Mouse (Mus musculus) stomach, embryonic 15.5 days (tissue): Measurements from ENCODE around the gene Sema3d. TPM values are rescaled to one million over a fixed set of nuclear protein-coding genes. Genes with fewer than 3 reads are reported as not detected.

ENCODE experiments used
- ATAC-seq: fragments of 200-750 bp; cut with Nextera tagmentation; 2 replicates; pipeline ENCODE4 v1.8.0; 2017; ENCODE audit warnings: low read depth, moderate number of reproducible peaks, moderate TSS enrichment; ENCODE audit not compliant: insufficient read depth, low FRiP score
- H3K27ac ChIP-seq: fragments of 300-500 bp; sonication (generic); 2 replicates; pipeline ENCODE4 v1.5.1; 2015; ENCODE audit warnings: mild to moderate bottlenecking, inconsistent platforms
- H3K27me3 ChIP-seq: fragments of 300-500 bp; sonication (generic); replicated peaks from 2 replicates; pipeline ENCODE4 v1.6.1; 2015; ENCODE audit warnings: inconsistent platforms
- H3K36me3 ChIP-seq: fragments of 300-500 bp; sonication (generic); 2 replicates; pipeline ENCODE4 v1.6.1; 2015; ENCODE audit warnings: inconsistent platforms
- H3K4me1 ChIP-seq: fragments of 300-500 bp; sonication (generic); 2 replicates; pipeline ENCODE4 v1.6.1; 2015; ENCODE audit warnings: inconsistent platforms
- H3K4me2 ChIP-seq: fragments of 300-500 bp; sonication (generic); 2 replicates; pipeline ENCODE4 v1.6.1; 2015; ENCODE audit warnings: mild to moderate bottlenecking, inconsistent platforms
- H3K4me3 ChIP-seq: fragments of 300-500 bp; sonication (generic); replicated peaks from 2 replicates; pipeline ENCODE4 v1.5.1; 2015; ENCODE audit warnings: inconsistent platforms
- H3K9ac ChIP-seq: fragments of 300-500 bp; sonication (generic); 2 replicates; pipeline ENCODE4 v1.6.1; 2015; ENCODE audit warnings: inconsistent platforms
- H3K9me3 ChIP-seq: fragments of 300-500 bp; sonication (generic); 2 replicates; pipeline ENCODE4 v1.6.1; 2016; ENCODE audit warnings: inconsistent platforms
- WGBS: fragments of 180-500 bp; shearing (Covaris S2); methylation state at CpG from one replicate; pipeline ENCODE4 v1.1.7; 2015; 5-methylcytosine and 5-hydroxymethylcytosine counted together
- polyA plus RNA-seq: library from polyadenylated mRNA; unstranded; fragments of >200 nt; fragmentation: Nextera tagmentation; extraction: Ambion mirVana; gene quantifications from 2 replicates; pipeline ENCODE4 v1.2.1, GENCODE M21; 2015

The Sema3d gene
- polyA plus RNA-seq, 1 experiment from 2014 or later, result 16.1 TPM

DNA sequence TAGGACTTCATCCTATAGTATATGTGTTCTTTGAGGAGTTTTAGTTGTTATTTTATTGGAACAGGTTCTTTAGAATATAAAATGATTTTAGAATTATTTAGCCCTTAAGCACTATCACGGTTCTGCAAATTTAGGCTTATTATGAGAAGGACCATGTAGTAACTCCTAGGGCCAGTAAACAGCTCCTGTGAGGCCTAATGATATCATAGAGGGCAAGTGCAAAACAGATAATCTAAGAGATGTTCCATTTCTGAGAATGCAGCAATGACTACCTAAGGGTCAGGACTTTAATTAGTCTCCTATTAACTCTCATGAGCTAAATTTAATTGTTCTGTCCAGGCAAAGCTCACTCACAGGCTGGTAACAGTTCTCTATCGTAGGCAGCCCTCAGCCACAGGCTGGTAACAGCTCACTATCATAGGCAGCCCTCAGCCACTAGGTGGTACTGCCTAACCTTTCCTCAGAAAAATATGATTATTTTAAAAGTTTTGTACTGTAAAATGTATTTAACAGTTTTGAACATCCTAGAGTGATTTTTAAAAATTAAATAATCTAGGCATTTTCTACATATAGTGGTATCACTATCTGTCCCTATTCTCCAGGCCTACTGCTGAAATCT lies 181.5 kb downstream of the Sema3d start:
- Histone ChIP-seq H3K9me3 (no peaks in the 10 kb centered on the region), H3K4me3 (no peak overlapping the region), H3K36me3 (no peaks in the 10 kb centered on the region), H3K27me3 (no peaks in the 10 kb centered on the region), H3K4me2 (no peak overlapping the region), H3K4me1 (no peaks in the 10 kb centered on the region), H3K27ac (no peak overlapping the region), H3K9ac (no peak overlapping the region)
- 70% methylated on average over 2 of the region's 2 CpGs for WGBS
- no peak for ATAC-seq

DNA sequence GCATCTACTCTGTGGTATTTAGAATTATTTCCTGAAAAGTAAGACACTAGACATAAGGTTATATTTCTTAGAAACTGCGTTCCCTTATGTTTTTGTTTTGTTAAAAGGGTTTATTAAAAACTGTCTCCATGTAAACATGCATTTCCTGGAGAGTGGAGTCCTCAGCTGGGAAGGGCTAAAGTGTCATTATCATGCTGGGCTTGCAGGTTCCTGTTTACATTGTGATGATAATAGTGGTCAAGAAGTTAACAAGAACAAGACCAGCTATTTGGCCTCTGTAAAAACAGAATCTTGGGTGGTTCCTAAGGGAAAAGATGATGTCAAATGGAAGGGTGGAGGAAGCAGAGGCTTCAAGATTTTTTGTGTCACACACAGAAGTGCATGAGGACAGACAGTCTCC lies 183.4 kb downstream of the Sema3d start:
- Histone ChIP-seq H3K9ac (no peak overlapping the region), H3K4me1 (no peaks in the 10 kb centered on the region), H3K27ac (no peak overlapping the region), H3K36me3 (no peaks in the 10 kb centered on the region), H3K27me3 (no peaks in the 10 kb centered on the region), H3K4me3 (no peak overlapping the region), H3K4me2 (no peak overlapping the region), H3K9me3 (no peaks in the 10 kb centered on the region)
- ATAC-seq, result no peak
- WGBS, result 57% methylated on average over 1 of the region's 1 CpGs

DNA sequence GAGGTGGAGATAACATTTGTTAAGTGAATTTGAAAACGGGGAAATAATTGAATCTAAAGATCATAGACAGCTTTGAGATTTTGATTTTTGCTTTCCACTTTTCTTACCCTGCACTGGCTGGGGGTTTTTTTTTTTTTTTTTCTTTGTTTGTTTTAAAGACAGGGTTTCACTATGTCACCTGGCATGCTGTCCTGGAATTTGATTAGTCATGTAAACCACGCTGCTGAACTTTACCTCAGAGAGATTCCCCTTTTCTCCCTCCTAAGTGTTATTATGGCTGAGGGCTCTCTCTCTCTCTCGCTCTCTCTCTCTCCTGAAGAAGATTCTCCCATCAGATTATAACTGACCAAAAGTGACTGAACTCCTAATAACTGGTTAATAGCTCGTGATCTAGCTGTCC lies 191.4 kb downstream of the Sema3d start:
- H3K9ac ChIP-seq, result no peak overlapping the region
- no peak overlapping the region for H3K4me2 ChIP-seq
- no peak for ATAC-seq
- H3K36me3 ChIP-seq, result no peaks in the 10 kb centered on the region
- H3K4me3 ChIP-seq, result no peak overlapping the region
- H3K9me3 ChIP-seq, result no peaks in the 10 kb centered on the region
- no peak overlapping the region for H3K27ac ChIP-seq
- 49% methylated on average over 4 of the region's 4 CpGs for WGBS
- H3K27me3 ChIP-seq, result no peaks in the 10 kb centered on the region
- H3K4me1 ChIP-seq, result no peaks in the 10 kb centered on the region

DNA sequence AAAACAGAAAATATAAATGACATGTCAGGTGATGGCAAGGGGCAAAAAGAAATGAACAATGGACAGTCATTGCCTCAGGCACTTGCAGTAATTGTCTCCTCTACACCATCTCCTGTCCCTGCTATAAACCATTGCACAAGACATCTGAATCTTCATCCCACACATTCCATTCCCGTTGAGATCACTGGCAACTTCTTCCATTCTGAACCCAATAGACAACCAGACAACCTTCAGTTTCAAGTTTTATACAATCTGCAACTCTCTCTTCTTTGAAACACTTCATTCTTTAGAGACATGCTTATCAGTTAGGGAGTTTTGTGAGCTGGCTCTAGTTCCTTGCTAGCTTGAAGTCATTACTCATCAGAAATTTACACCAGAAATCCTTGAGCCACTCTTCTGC lies 192.1 kb downstream of the Sema3d start:
- WGBS, result 39% methylated on average over 1 of the region's 1 CpGs
- no peaks in the 10 kb centered on the region for H3K27me3 ChIP-seq
- no peaks in the 10 kb centered on the region for H3K4me1 ChIP-seq
- no peaks in the 10 kb centered on the region for H3K36me3 ChIP-seq
- no peak overlapping the region for H3K9ac ChIP-seq
- no peak overlapping the region for H3K4me2 ChIP-seq
- no peak overlapping the region for H3K4me3 ChIP-seq
- H3K9me3 ChIP-seq, result no peaks in the 10 kb centered on the region
- no peak overlapping the region for H3K27ac ChIP-seq
- ATAC-seq, result no peak

DNA sequence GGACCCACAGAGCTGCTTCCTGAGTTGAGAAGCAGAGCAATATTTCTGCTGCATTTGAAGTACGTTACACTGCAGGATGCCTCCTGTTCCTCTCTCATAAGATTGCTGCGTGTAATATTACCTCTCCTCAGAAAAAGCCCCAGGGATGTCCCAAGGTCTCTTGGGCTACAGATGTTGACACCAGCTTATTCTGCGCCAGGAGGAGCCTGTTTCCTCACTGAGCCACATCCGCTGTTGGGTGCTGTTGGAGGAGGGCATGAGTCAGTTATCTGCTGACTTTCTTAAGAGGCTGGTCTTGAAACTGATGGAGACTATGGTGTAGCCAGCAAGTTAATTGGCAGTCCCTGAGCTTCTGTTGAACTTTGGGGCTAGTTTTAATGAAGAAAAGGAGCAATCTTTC lies 196.6 kb downstream of the Sema3d start:
- Histone ChIP-seq H3K9me3 (no peaks in the 10 kb centered on the region), H3K4me1 (0 out of 2 replicates have a peak, but pooled peaks cover 2% of the 10 kb centered on the region), H3K4me2 (no peak overlapping the region), H3K9ac (no peak overlapping the region), H3K36me3 (no peaks in the 10 kb centered on the region), H3K27ac (no peak overlapping the region), H3K4me3 (no peak overlapping the region), H3K27me3 (no peaks in the 10 kb centered on the region)
- WGBS, result 74% methylated on average over 4 of the region's 4 CpGs
- ATAC-seq, result no peak

DNA sequence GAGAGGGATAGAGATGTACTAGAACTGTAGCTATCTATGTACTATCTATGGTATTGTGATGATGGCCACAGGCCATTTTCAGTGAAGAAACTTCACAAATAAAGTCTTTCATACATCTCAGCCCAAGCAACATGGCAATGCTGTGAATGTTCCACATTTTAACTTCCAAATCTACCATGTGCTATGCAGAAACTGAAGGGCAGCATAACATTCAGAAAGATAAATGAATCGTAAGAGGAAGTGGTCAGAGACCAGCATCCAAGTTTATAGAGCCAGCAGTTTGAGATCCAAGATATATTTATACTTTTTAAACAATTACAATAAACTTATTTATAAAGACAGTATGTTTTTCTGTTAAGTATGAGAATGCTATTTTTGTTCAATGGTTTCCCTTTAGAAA lies 199.4 kb downstream of the Sema3d start:
- Histone ChIP-seq H3K9me3 (no peaks in the 10 kb centered on the region), H3K4me2 (no peak overlapping the region), H3K27me3 (no peaks in the 10 kb centered on the region), H3K36me3 (no peaks in the 10 kb centered on the region), H3K4me1 (0 out of 2 replicates have a peak, but pooled peaks cover 2% of the 10 kb centered on the region), H3K4me3 (no peak overlapping the region), H3K27ac (no peak overlapping the region), H3K9ac (no peak overlapping the region)
- ATAC-seq, result no peak
- WGBS, result 74% methylated on average over 1 of the region's 1 CpGs

DNA sequence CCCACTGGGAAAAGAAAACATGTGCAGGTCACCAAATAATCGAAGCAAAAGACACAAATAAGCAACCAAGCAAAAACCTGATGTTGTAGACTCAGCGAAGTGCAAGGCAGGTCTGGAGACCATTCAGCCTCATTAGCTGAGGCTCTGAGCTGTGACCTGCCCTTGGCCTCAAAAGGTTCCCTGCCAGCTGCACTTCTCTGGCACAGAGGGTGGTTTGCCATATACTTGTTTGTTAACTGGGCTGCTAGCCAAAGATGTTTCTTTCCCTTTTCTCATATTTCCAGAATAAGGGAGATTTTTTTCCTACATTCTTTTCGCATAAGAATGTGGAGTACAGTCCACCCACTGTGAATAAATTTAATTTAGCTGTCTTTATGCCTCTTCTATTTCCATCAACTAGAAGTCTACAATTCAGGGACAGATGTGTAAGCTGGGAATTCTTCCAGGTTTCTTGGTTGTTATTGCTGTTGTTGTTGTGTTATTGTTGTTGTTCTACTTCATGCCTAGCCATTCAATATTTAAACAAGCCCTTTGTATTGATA lies 200.2 kb downstream of the Sema3d start:
- ATAC-seq, result no peak
- 59% methylated on average over 3 of the region's 3 CpGs for WGBS
- H3K27me3 ChIP-seq, result no peaks in the 10 kb centered on the region

DNA sequence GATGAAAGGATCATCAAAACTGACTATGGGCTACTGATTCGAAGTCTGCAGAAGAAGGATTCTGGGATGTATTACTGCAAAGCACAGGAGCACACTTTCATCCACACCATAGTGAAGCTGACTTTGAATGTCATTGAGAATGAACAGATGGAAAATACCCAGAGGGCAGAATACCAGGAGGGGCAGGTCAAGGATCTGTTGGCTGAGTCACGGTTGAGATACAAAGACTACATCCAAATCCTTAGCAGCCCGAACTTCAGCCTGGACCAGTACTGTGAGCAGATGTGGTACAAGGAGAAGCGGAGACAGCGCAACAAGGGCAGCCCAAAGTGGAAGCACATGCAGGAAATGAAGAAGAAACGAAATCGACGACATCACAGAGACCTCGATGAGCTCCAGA lies 201.7 kb downstream of the Sema3d start:
- WGBS, result 89% methylated on average over 9 of the region's 9 CpGs

More for the DNA sequence above, 200.2 kb downstream of the Sema3d start:
- Histone ChIP-seq H3K4me2 (no peak overlapping the region), H3K27ac (no peak overlapping the region), H3K9me3 (no peaks in the 10 kb centered on the region), H3K9ac (no peak overlapping the region), H3K4me3 (no peak overlapping the region), H3K4me1 (0 out of 2 replicates have a peak, but pooled peaks cover 2% of the 10 kb centered on the region), H3K36me3 (no peaks in the 10 kb centered on the region)

DNA sequence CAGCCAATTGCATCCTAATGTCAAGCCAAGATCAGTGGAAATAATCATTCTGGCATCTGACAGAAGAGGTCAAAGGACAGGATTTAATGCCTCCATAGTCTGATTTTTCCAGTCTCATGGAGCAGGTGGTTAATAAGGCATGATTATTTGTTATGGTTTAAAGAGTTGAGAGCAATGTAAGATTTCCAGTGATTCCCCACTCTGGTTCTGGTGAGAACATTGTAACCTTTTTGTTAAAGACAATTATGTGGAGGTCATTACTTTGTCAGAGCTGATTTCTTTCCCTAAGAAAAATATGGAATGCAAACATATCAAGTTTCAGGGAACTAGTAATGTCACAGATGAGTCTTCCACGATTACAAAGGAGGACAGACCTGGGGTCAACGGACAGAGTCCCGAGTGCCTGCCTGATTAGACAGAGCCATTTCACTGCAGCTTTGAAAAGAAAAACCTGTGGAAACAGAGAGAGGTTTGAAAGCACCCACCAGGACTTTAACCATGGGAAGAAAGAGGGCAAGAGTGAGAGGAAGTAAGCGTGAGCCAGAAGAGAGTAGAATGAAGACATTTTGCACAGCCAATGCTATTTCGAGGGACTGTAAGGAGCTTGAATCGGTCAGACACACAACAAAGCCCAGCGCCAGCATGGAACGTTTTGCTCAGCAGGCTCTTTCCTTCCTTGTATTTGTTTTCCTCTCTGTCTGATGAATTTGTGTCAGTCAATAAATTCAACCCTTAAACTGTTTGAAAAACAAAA lies 251.2 kb downstream of the Sema3d start:
- no peak overlapping the region for H3K9ac ChIP-seq
- H3K4me1 ChIP-seq, result no peaks in the 10 kb centered on the region
- 44% methylated on average over 8 of the region's 8 CpGs for WGBS
- H3K27ac ChIP-seq, result no peak overlapping the region
- no peaks in the 10 kb centered on the region for H3K9me3 ChIP-seq
- no peaks in the 10 kb centered on the region for H3K36me3 ChIP-seq
- H3K4me3 ChIP-seq, result no peak overlapping the region
- no peaks in the 10 kb centered on the region for H3K27me3 ChIP-seq
- ATAC-seq, result no peak
- H3K4me2 ChIP-seq, result no peak overlapping the region

More for the DNA sequence above, 201.7 kb downstream of the Sema3d start:
- Histone ChIP-seq H3K27me3 (no peaks in the 10 kb centered on the region), H3K36me3 (no peaks in the 10 kb centered on the region), H3K4me2 (no peak overlapping the region), H3K9ac (no peak overlapping the region), H3K9me3 (no peaks in the 10 kb centered on the region), H3K4me3 (no peak overlapping the region), H3K27ac (no peak overlapping the region), H3K4me1 (0 out of 2 replicates have a peak, but pooled peaks cover 2% of the 10 kb centered on the region)
- ATAC-seq, result no peak

DNA sequence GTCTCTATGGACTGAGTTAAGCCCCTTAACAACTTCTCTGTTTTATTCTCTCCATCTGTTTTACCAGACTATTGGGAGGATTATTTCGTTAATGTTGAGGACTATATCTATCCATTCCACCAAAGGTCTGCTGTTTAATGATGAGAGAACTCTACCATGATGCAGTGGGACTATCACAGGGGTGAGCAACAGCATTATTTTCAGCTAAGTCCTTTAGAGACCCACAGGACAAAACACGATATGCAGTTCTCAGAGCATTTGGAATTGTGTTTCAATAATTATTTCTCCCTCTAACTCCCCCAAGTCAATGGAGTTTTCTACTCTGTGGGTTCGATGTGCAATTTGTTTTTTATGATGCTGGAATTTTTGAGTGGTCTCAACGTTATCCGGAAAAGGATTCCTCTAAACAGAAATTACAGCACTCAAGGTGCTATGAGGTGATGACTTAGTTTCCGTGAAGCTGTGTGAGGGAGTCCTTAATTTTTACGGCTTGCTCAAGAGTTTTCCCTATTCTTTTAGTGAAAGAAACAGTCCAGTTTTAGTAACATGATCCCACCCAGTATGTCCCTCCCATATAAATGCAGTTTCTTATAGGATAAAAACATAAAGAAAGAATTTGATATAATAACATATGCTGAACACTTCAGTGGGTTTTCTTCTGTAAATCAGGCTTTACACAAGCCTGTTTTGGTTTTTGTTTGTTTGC lies 254.7 kb downstream of the Sema3d start:
- H3K27me3 ChIP-seq, result no peaks in the 10 kb centered on the region
- 88% methylated on average over 7 of the region's 7 CpGs for WGBS
- H3K9me3 ChIP-seq, result no peaks in the 10 kb centered on the region
- H3K27ac ChIP-seq, result no peak overlapping the region
- H3K36me3 ChIP-seq, result no peaks in the 10 kb centered on the region
- H3K4me1 ChIP-seq, result no peaks in the 10 kb centered on the region
- no peak overlapping the region for H3K4me3 ChIP-seq
- H3K4me2 ChIP-seq, result no peak overlapping the region
- no peak for ATAC-seq
- no peak overlapping the region for H3K9ac ChIP-seq
